Mouse (Mus musculus) right cerebral cortex, postnatal 14 days (tissue): ENCODE data around the gene Rsu1.
"Not testable (repeated sequence)": the region's sequence is repeated elsewhere in the genome, so short reads cannot be mapped to it uniquely, and the experiment has no call there.

Experiments
- DNase-seq: peaks from one replicate; pipeline ENCODE4 v3.0.0; 2022

Rsu1 gene

DNA sequence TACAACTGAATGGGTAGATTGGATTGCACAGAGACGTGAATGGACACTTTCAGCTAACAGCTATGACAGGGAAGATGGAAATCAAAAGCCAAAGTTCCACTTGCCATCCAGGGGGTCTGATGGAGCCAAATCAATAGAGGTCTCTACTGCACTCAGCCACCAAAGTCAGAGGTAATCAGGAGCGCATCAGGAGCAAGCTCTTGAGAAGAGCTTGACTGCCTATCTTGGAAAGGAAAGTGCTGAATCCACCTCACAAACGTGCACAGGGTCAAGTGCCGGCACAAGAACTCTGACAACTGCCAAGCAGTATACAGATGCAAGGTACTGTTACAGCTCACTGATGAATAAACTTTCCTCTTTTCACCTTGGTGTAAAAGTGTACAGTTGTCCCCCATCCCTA is 47.8 kb downstream of the Rsu1 start:
- no peak for DNase-seq

DNA sequence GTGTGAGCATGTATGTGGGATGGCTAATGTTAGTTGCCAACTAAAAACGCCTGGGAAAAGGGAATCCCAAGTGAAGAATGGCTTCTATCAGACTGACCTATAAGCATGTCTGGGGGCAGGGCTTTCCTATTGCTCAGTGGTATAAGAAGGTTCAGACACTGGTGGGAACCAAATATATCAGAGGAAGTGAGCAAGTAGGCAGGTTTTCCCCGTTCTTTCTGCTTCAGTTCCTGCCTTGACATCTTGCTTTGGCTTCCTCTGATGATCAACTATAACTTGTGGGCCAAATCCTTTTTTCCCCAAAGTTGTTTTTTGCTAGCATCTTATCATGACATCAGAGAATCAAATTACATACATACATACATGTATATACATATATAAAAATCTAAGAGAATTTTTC is 51.1 kb downstream of the Rsu1 start:
- DNase-seq = no peak

- DNase-seq = no peak
These were observed 53.1 kb downstream of the Rsu1 start for GRCm38 (mm10) chr2:13218112-13218511.

- DNase-seq = no peak
These were observed 64.4 kb downstream of the Rsu1 start for GRCm38 (mm10) chr2:13206825-13207224.

- no peak for DNase-seq
These were observed 64.8 kb downstream of the Rsu1 start for GRCm38 (mm10) chr2:13206367-13206766.

- DNase-seq = no peak
These were observed 68.3 kb downstream of the Rsu1 start for GRCm38 (mm10) chr2:13202805-13203475.

- no peak for DNase-seq
These were observed 71.5 kb downstream of the Rsu1 start for GRCm38 (mm10) chr2:13199713-13200112.

DNA sequence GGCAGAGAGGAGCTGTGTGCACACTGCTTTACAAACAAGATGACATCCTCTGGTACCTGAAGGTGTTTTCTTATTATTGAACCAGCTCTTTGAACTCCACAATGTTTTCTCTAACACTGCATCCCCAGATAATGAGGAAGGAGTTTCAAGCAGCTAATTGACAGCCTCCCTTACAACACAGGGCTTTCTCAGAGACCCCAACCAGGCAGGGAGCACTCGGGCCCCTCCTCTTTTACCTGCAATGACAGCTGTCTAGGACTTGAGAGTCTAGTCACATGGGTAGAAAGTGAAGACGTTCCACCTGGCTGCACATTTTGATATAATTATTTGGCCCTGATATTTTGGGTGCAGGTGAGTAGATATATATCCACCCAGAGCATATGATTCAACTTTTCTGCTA is 72.2 kb downstream of the Rsu1 start:
- no peak for DNase-seq

DNA sequence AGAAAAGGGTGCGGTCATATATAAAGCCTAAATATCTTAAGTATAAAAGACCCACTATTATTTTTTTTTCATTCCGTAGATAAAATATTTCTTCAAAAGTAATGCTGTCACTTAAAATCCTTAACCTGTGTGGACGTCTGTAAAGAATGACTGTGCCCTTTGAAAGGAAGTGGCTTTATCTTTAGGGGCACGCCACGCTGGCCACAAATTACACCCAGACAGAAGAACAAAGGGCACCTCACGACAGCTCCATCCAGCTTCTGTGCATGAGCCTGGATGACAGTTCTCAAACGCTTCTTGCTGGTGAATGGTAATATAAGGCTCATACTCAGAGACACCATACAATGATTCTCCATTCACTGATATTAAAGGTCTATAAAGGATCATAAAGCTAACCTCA is 75.7 kb downstream of the Rsu1 start:
- no peak for DNase-seq

- no peak for DNase-seq
These were observed 79.1 kb downstream of the Rsu1 start for GRCm38 (mm10) chr2:13192157-13192556.

DNA sequence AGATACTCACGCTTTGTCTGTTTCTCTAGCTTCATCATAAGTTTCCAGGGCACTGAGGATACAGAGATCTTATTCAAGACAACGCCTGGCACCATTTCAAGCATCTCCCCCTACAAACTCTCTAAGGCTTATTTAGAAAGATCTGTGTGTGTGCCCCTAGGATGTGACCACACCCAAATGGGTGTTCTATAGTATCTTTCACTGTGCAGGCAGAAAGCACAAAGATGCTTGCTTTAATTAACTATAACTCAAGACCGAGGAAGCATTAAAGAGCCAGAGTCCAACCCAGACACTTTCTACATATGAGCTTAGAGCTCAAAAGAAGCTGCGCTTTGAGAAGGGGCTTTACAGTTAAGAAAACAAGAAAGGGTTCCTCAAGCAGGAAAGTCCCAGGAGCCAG is 80.4 kb downstream of the Rsu1 start:
- DNase-seq = no peak

DNA sequence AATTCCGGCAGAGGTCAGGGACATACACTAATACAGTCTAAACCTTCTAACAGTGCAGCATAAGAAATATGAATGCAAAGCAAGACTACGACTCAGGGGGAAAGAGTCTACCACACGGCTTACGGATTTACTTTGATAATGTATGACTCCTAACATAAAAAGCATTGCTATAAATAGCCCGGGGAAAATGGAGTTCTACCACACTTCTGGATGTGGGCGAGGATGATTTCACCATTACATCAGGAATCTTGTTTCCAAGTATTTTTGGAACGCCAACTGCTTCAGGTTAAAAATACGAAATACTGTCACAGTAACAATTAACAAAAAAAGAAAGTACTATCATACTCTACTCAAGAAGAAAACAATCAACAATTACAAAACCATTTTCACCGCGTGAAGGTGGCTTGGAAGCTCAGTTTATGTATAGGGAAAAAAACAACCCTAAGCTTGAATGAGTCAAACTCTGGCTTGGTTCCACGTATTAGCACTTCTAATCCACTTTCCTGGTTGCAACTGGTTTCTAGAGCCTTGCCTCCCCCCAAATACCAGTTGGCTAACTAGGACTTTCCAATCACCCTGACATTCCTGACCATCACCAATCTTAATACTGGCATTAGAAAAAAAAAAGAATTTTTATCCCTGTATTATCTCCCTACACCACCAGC is 82.3 kb downstream of the Rsu1 start:
- no peak for DNase-seq

DNA sequence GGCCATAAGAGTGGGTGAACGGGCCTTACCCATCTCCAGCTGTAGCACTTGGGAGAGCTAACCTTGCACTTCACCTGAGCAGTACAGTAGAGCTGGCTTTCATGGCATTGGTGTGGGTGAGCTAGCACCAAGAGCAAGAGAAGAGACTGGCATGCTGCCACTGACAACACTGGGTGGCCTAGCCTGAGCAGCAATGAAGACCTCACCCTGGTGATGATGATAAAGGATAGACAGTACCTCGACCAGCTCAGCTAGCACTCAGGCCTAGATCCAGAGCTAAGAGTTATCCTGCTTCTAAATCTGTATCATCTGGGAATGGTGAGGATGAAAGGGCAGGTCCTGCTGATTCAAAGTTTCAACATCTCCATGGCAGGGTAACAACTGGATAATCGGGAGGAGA is 88.1 kb downstream of the Rsu1 start:
- no peak for DNase-seq

DNA sequence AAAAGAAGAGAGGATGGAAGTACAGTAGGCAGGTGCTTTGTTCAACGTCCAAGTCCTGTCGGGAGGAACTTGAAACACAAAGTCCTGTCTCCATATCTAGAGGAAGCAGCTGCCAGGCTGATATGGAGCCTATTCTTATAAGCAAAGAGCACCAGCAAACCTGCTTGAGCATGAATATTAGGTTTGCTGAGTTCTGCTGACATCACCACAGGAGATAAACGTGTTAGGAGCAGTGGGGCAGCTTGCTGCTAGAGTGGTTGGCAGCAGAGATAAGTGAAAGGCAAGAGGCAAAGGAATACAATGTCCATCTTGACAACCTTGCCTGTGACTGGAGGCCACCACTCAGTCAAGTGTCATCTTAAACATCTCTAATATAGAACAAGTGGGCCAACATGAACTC is 89.3 kb downstream of the Rsu1 start:
- not testable (repeated sequence) for DNase-seq

DNA sequence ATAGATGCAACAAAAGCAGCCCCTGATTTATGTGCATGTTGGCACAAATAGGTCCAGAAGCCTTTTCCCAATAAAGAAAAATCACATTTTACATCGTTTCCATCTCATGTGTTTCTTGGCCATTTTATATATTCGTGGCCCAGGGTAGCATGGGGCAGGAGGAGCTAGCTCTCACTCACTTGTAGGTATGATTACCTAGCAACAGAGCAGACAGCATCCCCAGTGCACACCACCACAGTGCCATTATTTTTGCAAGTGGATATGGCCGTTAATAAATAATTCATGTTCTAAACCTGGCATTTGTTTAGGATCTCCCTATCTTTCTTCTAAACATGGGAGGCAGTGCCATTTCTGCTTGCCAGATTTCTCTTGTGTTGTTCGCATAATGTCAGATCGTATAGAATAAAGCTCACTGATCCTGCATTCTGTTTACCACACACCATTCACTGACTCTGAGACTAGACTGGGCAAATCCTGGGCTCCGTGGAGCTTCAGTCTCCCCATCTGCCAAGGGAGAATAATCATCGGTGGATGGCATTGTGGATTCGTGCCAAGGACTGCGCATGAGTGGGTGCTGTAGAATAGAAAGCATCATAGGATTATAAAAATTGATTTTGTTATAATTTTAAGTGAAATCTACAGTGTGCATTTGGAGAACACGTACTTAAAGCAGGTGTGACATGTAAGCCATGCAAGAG is 93.4 kb downstream of the Rsu1 start:
- peak; percentile 60 for DNase-seq

DNA sequence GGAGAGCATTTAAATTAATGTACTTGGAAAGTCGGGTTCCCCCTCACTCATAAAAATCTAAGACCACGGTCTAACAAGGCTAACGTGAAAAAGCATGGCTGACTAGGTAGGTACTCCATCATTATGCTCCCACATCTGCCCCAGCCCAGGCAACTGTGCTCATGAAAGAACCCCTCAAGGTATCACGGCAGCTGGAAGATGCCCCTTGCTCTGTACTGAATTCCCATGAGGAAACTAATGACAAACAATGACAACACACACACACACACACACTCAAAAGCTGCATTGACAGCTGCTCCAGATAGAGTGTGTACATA is 95.0 kb downstream of the Rsu1 start:
- no peak for DNase-seq

DNA sequence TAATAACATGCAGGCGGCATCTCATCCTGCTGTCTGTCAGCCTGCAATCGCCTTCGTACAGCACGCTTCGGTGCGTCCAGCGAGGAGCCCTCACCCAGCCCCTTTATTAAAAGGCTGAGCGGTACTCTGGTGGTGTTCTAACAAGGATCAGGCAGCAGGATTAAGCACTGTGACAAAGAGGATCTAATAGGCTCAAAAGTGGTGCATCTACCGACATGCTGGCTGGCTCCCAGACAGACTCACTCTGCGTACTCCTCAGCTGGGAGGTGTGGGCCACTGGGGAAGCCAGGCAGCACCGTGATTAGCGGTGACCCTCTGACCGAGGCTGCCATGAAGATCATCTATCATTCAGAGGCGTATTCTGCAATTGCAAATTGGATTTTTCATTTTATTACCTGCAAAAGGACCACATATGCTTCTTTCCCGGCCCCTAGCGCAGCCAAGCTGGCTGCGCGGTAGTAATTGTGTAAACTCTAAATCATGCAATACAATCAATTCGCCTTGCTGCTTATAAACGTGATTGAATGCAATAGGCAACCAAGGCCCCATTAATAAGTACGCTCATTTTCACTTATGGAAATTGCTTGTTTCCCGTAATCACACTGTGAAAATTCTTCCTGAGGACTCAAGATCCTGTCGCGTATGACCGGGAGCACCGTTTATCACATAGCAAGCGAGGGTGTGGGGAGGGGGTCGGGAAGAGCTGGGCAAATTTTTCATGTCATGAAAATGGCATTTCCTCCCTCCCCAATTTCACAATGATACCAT is 95.5 kb downstream of the Rsu1 start:
- DNase-seq = no peak

DNA sequence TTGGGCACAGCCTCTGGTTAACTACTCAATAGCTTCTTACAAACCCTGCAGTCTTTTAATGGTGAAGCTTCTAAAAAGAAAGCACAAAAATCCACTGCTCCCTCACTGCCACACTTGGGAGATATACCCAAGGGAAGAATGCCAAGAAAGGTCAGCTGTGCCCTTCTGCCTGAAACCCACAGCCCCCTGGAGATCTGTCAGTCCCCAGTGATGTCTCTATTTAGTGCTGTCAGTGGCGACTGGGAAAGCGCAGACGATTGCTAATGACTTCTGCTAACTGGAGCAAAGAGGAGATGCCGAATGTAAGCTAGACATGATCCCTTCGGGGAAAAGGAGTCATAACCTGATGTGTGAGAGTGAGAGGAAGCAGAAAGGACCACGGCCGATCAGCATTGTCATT is 96.8 kb downstream of the Rsu1 start:
- no peak for DNase-seq

DNA sequence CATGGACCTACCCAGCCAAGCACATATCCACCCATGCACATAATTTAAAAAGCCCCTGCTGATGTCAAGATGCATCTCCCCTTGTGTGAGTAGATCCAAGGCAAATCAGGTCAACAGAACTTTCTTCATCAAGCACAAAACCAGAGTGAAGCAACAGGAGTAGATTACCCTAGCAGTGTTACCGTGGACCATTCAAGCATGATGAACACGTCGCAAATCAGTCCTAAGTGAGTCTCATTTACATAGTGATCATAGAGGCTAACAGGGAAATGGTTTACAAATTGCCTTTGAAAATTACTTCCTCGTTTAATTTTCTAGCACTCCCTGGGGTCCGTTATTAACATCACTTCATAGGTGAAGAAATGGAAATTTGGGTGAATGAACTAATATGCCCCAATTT is 100.6 kb downstream of the Rsu1 start:
- DNase-seq = no peak

DNA sequence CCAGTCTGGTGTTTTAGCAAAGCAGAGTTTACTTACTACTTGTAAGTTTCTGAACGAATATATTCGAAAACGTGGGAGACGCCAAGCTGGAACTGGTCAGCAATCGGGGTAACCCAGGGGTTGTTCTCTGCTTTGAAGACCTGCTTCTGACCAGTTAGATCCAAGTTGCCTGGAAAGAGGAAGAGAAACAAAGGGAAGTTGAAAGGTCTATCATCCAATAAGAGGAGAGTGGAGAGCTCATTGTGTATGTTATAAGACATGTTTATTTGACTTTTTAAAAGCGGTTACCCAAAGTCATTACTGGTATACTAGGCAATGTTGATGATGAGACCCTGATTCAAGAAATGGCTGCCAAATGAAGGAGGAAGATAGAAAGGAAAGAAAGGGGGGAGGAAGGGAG is 101.3 kb downstream of the Rsu1 start:
- no peak for DNase-seq

DNA sequence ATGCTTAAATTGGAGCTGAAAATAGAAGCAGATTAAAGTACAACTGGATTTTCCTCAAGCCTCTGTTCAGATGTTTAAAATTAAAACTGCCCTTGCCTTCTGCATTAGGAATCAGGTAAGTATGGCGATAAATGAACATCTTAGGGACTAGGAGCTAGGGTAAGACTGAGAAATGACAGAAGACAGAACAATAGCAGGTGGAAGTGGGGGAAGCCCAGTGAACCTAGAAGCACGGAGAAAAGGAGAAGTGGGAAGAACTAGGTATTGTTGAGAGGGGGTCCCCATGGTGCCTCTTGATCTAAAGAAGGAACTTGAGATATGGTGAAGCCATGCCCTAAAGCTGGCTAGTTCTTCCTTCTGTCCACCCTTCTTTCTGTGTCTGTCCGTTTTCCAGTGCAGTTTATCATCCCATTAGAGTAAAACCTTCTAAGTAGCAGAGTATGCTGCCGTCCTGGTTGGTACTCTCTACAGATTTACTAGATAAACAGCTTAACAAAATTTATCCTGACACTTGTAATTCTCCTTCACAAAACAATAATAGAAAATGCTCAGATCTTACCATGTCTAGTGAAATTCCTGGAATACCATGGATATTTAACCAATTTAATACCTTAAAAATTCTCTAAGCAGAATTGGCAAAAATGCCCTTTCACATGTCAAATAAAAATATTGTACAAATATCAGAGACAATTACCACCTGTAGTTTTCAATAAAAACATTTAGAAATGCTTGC is 101.9 kb downstream of the Rsu1 start:
- DNase-seq = no peak

GRCm38 (mm10) chr2:13168743-13169142 is 102.5 kb downstream of the Rsu1 start:
- DNase-seq = no peak

DNA sequence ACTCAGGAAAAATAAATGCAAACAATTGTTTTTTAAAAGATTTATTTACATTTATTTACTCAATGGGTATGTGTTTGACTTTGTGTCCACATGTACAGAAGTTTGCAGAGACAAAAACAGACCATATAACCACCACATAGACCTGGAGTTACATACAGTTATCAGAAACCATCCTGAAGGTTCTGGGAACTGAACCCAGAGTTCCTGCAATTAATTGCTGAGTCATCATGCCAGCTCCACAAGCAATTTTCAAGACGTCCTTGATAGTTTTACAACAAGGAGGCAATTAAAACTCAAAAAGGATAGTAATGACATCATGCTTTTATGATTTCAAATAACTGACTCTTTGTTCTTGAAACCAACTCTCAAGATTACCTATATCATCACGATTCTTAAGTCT is 109.5 kb downstream of the Rsu1 start:
- DNase-seq = no peak
